Mouse (Mus musculus) forebrain, embryonic 15.5 days (tissue): ENCODE results near the gene Rab11fip2. TPM values are rescaled to one million over a fixed set of nuclear protein-coding genes. Genes with fewer than 3 reads are reported as not detected.

Source experiments
- ATAC-seq: fragments of 200-750 bp; cut with Nextera tagmentation; replicated peaks from 2 replicates; pipeline ENCODE4 v1.8.0; 2017; ENCODE audit warnings: mild to moderate bottlenecking, moderate TSS enrichment, moderate library complexity
- H3K27ac ChIP-seq: fragments of 300-500 bp; sonication (generic); replicated peaks from 2 replicates; pipeline ENCODE4 v1.5.1; 2015; ENCODE audit warnings: mild to moderate bottlenecking, inconsistent platforms
- H3K27me3 ChIP-seq: fragments of 300-500 bp; sonication (generic); 2 replicates; pipeline ENCODE4 v1.6.1; 2015; ENCODE audit warnings: inconsistent platforms
- H3K36me3 ChIP-seq: fragments of 300-500 bp; sonication (generic); 2 replicates; pipeline ENCODE4 v1.6.1; 2015; ENCODE audit warnings: mild to moderate bottlenecking, inconsistent platforms
- H3K4me1 ChIP-seq: fragments of 300-500 bp; sonication (generic); 2 replicates; pipeline ENCODE4 v1.6.1; 2015; ENCODE audit warnings: inconsistent platforms
- H3K4me2 ChIP-seq: fragments of 300-500 bp; sonication (generic); replicated peaks from 2 replicates; pipeline ENCODE4 v1.6.1; 2015; ENCODE audit warnings: mild to moderate bottlenecking, inconsistent platforms
- H3K4me3 ChIP-seq: fragments of 300-500 bp; sonication (generic); 2 replicates; pipeline ENCODE4 v1.5.1; 2015; ENCODE audit warnings: mild to moderate bottlenecking, inconsistent platforms
- H3K9ac ChIP-seq: fragments of 300-500 bp; sonication (generic); replicated peaks from 2 replicates; pipeline ENCODE4 v1.6.1; 2015; ENCODE audit warnings: mild to moderate bottlenecking, inconsistent platforms
- H3K9me3 ChIP-seq: fragments of 300-500 bp; sonication (generic); 2 replicates; pipeline ENCODE4 v1.6.1; 2016; ENCODE audit warnings: inconsistent platforms
- WGBS: fragments of 180-500 bp; shearing (Covaris S2); methylation state at CpG from one replicate; pipeline ENCODE4 v1.1.7; 2015; ENCODE audit warnings: mixed read lengths; 5-methylcytosine and 5-hydroxymethylcytosine counted together
- polyA plus RNA-seq: library from polyadenylated mRNA; unstranded; fragments of >200 nt; fragmentation: Nextera tagmentation; extraction: Ambion mirVana; gene quantifications from 2 replicates; pipeline ENCODE4 v1.2.1, GENCODE M21; 2015

The Rab11fip2 gene
- polyA plus RNA-seq = 11.8 and 12.6 TPM in 2 replicates

GRCm38 (mm10) chr19:59943322-59943871 is at the start of gene Rab11fip2:
TSS of gene Rab11fip2 (minus strand) at chr19:59943654.
- Histone ChIP-seq H3K9me3 (no peaks in the 10 kb centered on the region), H3K27me3 (no peaks in the 10 kb centered on the region), H3K4me3 (peak within 1 kb of the TSS; percentile 69), H3K9ac (peak within 1 kb of the TSS; percentile 80), H3K27ac (peak within 1 kb of the TSS; percentile 83), H3K4me1 (peaks cover 36% of the 10 kb centered on the region), H3K4me2 (peak within 1 kb of the TSS; percentile 52), H3K36me3 (no peaks in the 10 kb centered on the region)
- peak; percentile 98 for ATAC-seq
- WGBS = under 1% methylated on average over 64 of the region's 72 CpGs

- 94% methylated on average over 1 of the region's 1 CpGs for WGBS
- no peak overlapping the region for H3K4me3 ChIP-seq
- no peaks in the 10 kb centered on the region for H3K9me3 ChIP-seq
- no peak for ATAC-seq
- H3K36me3 ChIP-seq = no peaks in the 10 kb centered on the region
- H3K27ac ChIP-seq = no peak overlapping the region
- H3K4me2 ChIP-seq = no peak overlapping the region
- H3K4me1 ChIP-seq = no peaks in the 10 kb centered on the region
- H3K9ac ChIP-seq = no peak overlapping the region
- no peaks in the 10 kb centered on the region for H3K27me3 ChIP-seq
Measured at GRCm38 (mm10) chr19:59981588-59981987, 38.1 kb upstream of the Rab11fip2 start.

- ATAC-seq = no peak
- H3K9ac ChIP-seq = no peak overlapping the region
- no peaks in the 10 kb centered on the region for H3K36me3 ChIP-seq
- WGBS = 85% methylated on average over 3 of the region's 3 CpGs
- no peak overlapping the region for H3K27ac ChIP-seq
- H3K4me2 ChIP-seq = no peak overlapping the region
- no peaks in the 10 kb centered on the region for H3K27me3 ChIP-seq
- no peak overlapping the region for H3K4me3 ChIP-seq
- no peaks in the 10 kb centered on the region for H3K4me1 ChIP-seq
- no peaks in the 10 kb centered on the region for H3K9me3 ChIP-seq
Measured at GRCm38 (mm10) chr19:59954936-59955335, 11.5 kb upstream of the Rab11fip2 start.

- Histone ChIP-seq H3K4me1 (no peaks in the 10 kb centered on the region; the same call in 1 of the 2 replicates), H3K27ac (no peak overlapping the region), H3K4me3 (no peak overlapping the region), H3K27me3 (no peaks in the 10 kb centered on the region), H3K9ac (no peak overlapping the region), H3K9me3 (no peaks in the 10 kb centered on the region), H3K4me2 (no peak overlapping the region), H3K36me3 (no peaks in the 10 kb centered on the region)
- no peak for ATAC-seq
- 86% methylated on average over 5 of the region's 5 CpGs for WGBS
Measured at GRCm38 (mm10) chr19:59949731-59950130, 6.3 kb upstream of the Rab11fip2 start.

- H3K4me2 ChIP-seq = peak overlapping the region; percentile 52
- under 1% methylated on average over 23 of the region's 27 CpGs for WGBS
Measured at GRCm38 (mm10) chr19:59942716-59943321, 635 bp downstream of the Rab11fip2 start.

GRCm38 (mm10) chr19:59939711-59940110 is 3.7 kb downstream of the Rab11fip2 start:
- Histone ChIP-seq H3K4me2 (no peak overlapping the region), H3K27ac (0 out of 2 replicates have a peak overlapping the region, but pooled peaks have one; percentile 34), H3K4me3 (no peak overlapping the region), H3K4me1 (peaks cover 36% of the 10 kb centered on the region), H3K9me3 (no peaks in the 10 kb centered on the region), H3K36me3 (no peaks in the 10 kb centered on the region), H3K27me3 (no peaks in the 10 kb centered on the region), H3K9ac (no peak overlapping the region)
- no peak for ATAC-seq
- 58% methylated on average over 5 of the region's 5 CpGs for WGBS

More at GRCm38 (mm10) chr19:59942716-59943321, 635 bp downstream of the Rab11fip2 start:
- Histone ChIP-seq H3K4me3 (peak overlapping the region; percentile 69), H3K9me3 (no peaks in the 10 kb centered on the region), H3K4me1 (peaks cover 36% of the 10 kb centered on the region), H3K36me3 (no peaks in the 10 kb centered on the region), H3K27me3 (no peaks in the 10 kb centered on the region), H3K9ac (peak overlapping the region; percentile 80), H3K27ac (peak overlapping the region; percentile 83)
- ATAC-seq = peak; percentile 81

- Histone ChIP-seq H3K9me3 (no peaks in the 10 kb centered on the region), H3K27ac (no peak overlapping the region), H3K4me1 (0 out of 2 replicates have a peak, but pooled peaks cover 4% of the 10 kb centered on the region), H3K4me2 (no peak overlapping the region), H3K27me3 (no peaks in the 10 kb centered on the region), H3K36me3 (no peaks in the 10 kb centered on the region), H3K9ac (no peak overlapping the region), H3K4me3 (no peak overlapping the region)
- ATAC-seq = no peak
- WGBS = 58% methylated on average over 10 of the region's 10 CpGs
Measured at GRCm38 (mm10) chr19:59932085-59932484, 11.4 kb downstream of the Rab11fip2 start.

GRCm38 (mm10) chr19:59928672-59929071 is 14.8 kb downstream of the Rab11fip2 start:
- WGBS = 39% methylated on average over 4 of the region's 4 CpGs
- Histone ChIP-seq H3K27ac (no peak overlapping the region), H3K4me3 (no peak overlapping the region), H3K27me3 (no peaks in the 10 kb centered on the region), H3K36me3 (no peaks in the 10 kb centered on the region), H3K9ac (no peak overlapping the region), H3K4me2 (no peak overlapping the region), H3K9me3 (no peaks in the 10 kb centered on the region), H3K4me1 (0 out of 2 replicates have a peak, but pooled peaks cover 4% of the 10 kb centered on the region)
- no peak for ATAC-seq

- H3K9ac ChIP-seq = no peak overlapping the region
- no peaks in the 10 kb centered on the region for H3K4me1 ChIP-seq
- no peak overlapping the region for H3K4me2 ChIP-seq
- no peaks in the 10 kb centered on the region for H3K27me3 ChIP-seq
- H3K9me3 ChIP-seq = no peaks in the 10 kb centered on the region
- no peaks in the 10 kb centered on the region for H3K36me3 ChIP-seq
- H3K4me3 ChIP-seq = no peak overlapping the region
- H3K27ac ChIP-seq = no peak overlapping the region
- WGBS = 90% methylated on average over 1 of the region's 1 CpGs
- ATAC-seq = no peak
Measured at GRCm38 (mm10) chr19:59926125-59926524, 17.3 kb downstream of the Rab11fip2 start.

GRCm38 (mm10) chr19:59920846-59921245 is 22.6 kb downstream of the Rab11fip2 start:
- Histone ChIP-seq H3K27ac (no peak overlapping the region), H3K9ac (no peak overlapping the region), H3K4me1 (no peaks in the 10 kb centered on the region), H3K4me2 (no peak overlapping the region), H3K4me3 (no peak overlapping the region), H3K9me3 (no peaks in the 10 kb centered on the region), H3K36me3 (no peaks in the 10 kb centered on the region), H3K27me3 (no peaks in the 10 kb centered on the region)
- ATAC-seq = no peak
- WGBS = 73% methylated on average over 3 of the region's 3 CpGs

- 85% methylated on average over 2 of the region's 2 CpGs for whole genome bisulfite sequencing
- no peak overlapping the region for H3K9ac ChIP-seq
Measured at GRCm38 (mm10) chr19:59917901-59918613, 25.4 kb downstream of the Rab11fip2 start.

GRCm38 (mm10) chr19:59911554-59911953 is 31.9 kb downstream of the Rab11fip2 start:
- no peak overlapping the region for H3K4me2 ChIP-seq
- peaks cover 3% of the 10 kb centered on the region; the same call in 1 of the 2 replicates for H3K36me3 ChIP-seq
- 0 out of 2 replicates have a peak, but pooled peaks cover 4% of the 10 kb centered on the region for H3K4me1 ChIP-seq
- H3K27ac ChIP-seq = no peak overlapping the region
- no peaks in the 10 kb centered on the region for H3K9me3 ChIP-seq
- 8% methylated on average over 4 of the region's 4 CpGs for WGBS
- no peak overlapping the region for H3K9ac ChIP-seq
- ATAC-seq = no peak
- H3K4me3 ChIP-seq = no peak overlapping the region
- no peaks in the 10 kb centered on the region for H3K27me3 ChIP-seq

More at GRCm38 (mm10) chr19:59917901-59918613, 25.4 kb downstream of the Rab11fip2 start:
- no peak for ATAC-seq
- H3K36me3 ChIP-seq = no peaks in the 10 kb centered on the region
- no peaks in the 10 kb centered on the region for H3K27me3 ChIP-seq
- no peak overlapping the region for H3K4me2 ChIP-seq
- H3K4me1 ChIP-seq = no peaks in the 10 kb centered on the region
- no peak overlapping the region for H3K27ac ChIP-seq
- H3K9me3 ChIP-seq = no peaks in the 10 kb centered on the region
- H3K4me3 ChIP-seq = no peak overlapping the region
